Mouse (Mus musculus): Measurements from ENCODE around the gene Hmga2.

The Hmga2 gene

DNA sequence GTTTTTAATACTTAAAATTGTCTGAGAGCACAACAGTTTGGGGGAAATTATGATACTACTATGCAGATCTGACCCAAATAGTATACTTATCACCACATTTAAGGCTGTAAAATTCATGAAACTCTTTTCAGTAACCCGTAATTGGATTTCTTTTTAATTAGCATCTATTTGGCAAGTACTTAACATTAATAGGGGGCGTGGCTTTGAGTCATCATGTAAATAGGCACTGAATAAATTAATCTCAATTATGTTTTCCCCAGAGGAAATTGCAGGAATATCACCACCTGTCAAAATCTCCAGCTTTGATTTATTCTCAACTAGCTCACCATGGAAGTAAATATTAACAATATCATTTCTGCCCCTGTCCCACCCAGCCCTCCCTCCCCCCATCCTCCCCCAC lies 3.7 kb downstream of the Hmga2 start:
- DNase-seq: no peak

DNA sequence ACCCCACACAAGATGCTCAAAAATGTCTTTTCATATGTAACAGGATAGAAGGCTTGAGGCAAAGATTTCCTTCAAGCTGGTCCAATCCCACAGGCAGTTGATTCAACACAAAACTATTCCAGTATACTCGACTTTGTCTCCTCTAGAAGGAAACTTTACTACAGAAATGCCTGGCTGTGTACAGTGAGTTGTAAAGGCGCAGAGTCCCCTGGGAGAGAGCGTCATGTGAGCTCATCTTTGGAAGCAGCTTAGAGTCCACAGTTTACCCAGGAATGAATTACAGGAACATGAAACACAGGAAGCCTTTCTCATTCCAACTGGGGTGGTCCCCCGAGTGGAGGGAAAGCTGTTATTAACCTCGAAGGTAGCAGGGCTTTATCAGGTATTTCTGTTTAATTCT lies 11.1 kb downstream of the Hmga2 start:
- DNase-seq: no peak

DNA sequence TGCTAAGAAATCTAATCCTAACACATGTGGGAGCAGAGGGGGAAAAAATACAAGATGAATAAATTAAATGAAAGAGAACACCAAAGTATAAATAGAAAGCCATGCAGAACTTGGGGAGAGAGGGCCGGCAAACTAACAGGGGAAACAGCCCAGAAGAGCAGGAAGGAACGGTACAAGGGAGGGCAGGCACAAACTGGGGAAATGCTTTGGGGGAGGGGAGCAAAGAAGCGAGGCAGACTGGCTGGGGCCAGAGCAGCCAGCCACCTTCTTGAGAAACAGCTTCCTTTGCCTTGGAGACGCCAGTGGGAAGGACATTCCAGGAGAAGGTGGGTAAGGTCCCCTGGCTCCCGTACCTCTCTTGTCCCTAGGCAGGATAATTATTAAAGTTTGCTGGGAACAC lies 14.5 kb downstream of the Hmga2 start:
- DNase-seq: no peak

DNA sequence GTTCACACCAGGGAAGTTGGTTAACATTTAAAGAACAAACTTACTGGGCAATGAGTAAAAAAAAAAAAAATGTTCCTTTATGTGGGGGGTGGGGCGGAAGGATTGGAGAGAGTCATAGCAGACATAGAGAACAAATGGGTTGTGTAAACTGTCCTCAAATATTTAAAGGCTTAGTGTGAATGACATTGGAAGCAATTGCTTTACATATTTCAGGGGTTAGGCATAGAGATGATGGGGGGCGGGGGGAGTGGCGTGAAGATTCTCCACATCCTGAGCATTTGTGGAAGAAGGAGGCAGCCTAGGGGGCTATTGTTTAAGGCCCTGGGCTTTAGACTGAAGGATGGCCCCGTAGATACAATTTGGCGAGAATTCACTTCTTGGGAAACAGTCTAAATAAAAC lies 15.0 kb downstream of the Hmga2 start:
- DNase-seq: no peak

DNA sequence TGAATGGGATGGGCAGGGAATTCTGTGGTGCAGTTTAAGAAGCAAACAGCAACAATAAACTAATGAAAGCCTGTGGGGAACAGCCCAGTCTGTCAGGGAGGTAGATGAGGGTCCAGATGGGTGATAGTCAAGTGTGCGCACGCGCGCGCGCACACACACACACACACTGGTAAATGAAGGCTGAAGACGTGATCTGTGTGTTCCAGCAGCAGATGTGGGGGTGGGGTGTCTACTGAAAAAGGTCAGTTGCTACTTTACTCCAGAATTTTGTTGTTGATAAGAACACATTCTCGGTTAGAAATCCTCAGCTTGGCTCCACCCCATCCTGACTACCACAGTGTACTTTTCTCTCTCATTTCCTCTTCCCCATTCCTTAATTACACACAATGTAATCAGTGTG lies 17.4 kb downstream of the Hmga2 start:
- no peak for DNase-seq

DNA sequence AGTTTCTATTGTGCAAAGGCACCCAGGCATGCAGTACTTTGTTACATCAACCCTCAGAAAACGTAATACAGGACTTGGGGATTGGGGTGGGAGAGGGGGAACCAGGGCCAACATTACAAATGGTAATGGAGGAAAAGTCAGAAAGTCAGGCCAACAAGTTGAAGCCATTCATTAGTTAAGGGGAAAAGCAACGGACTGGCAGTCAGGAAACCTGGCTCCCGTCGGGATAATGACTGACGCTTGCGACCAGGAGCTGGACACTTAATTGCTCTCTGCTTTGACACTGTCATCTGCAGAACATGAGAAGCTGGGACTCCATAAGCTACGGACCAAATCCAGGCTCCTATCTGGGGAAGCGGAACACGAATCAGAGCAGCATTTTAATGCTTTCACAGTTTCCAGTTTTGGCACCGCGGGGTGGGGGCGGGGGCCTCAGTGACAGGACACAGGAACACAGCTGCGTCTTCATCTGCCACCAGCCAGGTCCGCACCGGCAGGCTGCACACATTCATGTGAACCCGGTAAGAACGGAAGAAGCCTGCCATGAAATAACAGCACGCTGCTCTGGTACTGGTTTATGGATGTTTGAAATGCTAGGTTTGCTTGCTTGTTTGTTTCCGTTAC lies 26.5 kb downstream of the Hmga2 start:
- no peak for DNase-seq

DNA sequence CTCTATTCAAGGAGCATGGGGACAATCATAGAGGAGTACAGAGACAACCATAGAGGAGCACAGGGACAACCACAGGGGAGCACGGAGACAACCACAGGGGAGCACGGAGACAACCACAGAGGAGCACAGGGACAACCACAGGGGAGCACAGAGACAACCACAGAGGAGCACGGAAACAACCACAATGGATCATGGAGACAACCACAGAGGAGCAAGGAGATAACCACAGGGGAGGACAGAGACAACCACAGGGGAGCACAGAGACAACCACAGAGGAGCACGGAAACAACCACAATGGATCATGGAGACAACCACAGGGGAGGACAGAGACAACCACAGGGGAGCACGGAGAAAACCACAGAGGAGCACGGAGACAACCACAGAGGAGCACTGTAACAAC lies 29.5 kb downstream of the Hmga2 start:
- DNase-seq: no peak

DNA sequence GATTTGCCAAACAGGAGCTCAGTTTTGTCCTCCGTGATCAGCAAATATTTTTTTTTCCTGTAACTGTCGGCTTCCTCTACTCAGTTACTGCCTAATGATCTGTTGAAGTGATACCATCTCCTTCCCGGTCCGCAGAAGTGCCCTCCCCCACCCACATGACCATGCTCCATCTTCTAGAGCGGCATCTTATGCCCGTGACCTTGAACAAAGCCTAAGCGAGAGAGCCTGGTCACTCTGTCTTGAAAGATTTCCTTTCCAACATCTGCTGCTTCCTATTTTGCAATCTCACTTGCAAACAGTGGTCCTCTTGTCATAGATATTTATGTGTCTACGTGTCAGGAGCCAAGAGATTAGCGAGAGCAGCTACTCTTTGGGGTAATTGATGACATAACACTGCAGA lies 30.1 kb downstream of the Hmga2 start:
- no peak for DNase-seq

DNA sequence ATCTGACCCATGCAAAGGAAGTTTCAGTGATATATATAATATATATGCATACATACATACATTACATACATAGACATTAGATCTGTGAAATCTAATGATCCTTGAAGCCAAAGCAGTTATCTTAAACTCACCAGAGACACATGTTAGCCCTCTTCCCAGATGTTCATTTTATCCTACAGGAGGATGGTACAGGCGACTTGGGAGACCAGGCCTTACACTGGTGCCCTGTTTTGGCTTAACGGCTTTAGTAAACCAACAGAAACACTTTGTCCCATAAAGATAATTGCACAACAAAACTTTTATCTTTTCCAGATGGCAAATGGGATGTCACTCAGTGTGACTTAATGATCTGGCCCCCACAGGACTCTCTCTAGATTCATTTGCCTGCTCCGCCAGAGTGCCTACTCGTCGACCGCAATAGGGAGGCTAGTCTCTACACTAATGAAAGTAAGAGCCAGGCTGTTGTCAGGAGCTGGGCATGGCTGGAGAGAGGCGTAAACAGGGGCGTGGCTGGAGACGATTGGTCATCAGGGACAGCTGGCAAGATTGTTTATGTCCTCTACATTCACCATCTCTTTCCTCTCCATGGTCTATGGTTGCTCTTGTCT lies 31.7 kb downstream of the Hmga2 start:
- no peak for DNase-seq

DNA sequence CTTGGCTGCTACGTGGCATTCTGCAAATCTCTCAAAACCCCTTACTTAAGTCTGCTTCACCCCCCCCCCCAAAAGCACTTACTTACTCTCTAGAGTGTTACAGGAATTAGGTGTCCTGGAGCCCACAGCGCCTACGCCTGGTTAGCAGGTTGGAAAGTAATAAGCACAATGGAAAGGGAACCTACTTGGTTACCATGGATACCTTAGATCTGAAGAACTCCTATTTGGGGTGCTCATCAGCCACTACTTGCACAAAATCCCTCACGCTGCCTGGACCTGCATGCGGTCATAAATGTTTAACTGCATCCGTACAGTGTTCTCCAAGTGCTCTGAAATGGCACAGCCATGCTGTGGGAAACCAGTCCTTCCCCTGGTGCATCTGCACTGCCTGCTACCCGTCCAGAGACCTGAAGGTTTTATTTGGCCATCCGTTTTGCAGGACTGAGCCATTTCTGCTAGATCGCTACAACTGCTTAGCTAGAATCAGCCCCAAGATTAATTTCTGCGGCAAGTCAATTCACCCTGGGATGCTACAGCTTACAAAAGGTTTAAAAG lies 32.4 kb downstream of the Hmga2 start:
- no peak for DNase-seq

DNA sequence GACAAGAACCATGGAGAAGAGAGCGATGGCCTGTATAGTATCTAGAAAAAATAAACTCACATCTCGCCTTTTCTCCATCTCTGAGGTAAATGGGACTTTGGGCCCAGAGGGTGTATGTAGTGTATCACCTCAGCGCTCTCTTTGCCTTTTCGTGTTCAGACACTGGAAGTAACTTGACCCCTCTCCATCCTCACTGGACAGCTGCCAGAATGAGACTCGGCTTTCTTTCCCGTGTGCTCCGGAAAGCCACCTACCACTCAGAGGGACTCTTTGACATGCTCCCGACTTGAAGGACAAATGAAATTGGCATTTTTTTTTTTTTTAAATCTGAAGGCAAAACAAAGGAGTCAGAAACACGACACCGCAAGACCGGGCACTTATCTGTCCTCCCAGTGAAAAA lies 35.0 kb downstream of the Hmga2 start:
- DNase-seq: no peak

DNA sequence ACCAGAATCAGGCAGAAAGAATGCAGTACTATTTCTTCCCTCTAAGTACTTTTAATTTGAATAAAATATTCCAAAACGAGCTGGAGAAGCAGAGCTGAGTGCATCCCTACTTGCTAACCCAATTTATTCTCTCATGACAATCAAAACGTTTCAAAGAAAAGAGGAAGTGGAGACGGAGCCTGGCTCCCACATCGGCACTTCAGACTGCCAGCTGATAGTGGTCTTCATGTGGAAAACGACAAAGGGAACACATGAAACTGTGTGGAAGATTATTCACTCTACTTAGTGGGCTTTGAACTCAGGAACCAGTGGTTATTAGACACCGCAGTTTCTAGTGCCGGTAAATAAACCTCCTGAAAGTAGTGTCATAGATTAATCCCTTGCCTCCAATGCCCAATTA lies 41.8 kb downstream of the Hmga2 start:
- no peak for DNase-seq

DNA sequence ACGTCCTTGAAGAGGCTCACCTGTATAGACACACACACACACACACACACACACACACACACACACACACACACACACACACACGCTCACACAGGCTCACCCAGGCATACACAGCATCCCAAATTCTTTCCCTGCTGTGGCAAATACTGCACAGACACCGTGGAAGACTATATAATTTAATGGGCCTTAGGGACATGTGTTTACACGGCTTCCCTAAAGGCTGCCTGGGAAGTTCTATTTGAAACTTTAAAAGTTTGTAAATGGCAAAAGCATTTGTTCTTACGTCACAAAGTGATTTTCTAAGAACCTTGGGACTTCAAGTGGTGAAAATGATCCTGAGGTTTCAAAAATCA lies 42.8 kb downstream of the Hmga2 start:
- no peak for DNase-seq

DNA sequence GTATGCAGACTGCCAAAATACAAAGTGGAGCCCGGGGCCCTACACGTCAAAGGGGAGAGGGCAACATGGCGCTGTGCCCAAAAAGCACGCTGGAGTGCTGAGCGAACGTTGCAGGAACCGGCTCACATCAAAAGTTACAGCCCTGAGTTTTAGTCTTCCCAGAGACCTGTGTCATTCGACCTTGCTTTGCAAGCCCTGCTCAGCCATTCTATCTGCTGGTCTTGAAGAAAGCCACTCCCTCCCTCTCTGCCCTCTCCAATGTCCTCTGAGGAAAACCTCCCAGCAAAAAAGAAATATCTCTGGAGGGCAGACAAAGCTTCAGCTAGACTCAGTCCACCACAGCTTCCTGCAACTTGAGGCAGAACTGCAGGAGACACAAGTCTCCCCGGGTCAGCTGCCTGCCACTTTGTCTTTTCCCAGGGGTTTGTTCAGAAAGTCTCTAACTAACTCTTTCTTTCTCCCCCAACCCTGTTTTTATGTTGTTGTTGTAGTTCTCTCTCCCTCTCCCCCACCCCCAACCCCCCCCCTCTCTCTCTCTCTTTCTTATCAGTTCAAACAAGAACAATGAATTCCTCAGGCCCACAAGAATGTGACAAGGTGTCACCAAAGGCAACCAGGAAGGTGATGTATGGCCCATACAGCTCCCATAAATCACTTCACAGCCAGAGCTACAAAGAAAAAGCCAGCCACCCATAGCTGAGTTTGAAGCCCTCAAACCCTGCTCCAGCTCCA lies 43.4 kb downstream of the Hmga2 start:
- no peak for DNase-seq

DNA sequence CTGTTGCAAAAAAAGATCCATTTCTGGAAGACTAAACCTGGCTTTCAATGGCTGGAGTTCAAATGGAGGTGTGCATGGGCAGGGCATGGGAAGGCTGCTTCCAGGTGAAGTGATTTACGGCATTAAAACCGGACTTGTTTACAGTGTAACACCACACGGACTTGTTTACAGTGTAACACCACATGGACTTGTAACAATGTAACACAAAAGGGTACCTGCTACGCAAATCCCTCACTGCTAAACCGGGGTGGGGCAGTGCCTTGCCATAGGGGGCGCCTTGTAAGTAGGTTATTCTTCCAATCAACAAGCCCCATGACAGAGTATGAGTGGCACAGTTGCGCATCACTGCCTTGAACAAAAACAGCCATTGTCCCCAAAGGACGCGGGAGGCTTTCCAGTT lies 44.2 kb downstream of the Hmga2 start:
- DNase-seq: no peak

DNA sequence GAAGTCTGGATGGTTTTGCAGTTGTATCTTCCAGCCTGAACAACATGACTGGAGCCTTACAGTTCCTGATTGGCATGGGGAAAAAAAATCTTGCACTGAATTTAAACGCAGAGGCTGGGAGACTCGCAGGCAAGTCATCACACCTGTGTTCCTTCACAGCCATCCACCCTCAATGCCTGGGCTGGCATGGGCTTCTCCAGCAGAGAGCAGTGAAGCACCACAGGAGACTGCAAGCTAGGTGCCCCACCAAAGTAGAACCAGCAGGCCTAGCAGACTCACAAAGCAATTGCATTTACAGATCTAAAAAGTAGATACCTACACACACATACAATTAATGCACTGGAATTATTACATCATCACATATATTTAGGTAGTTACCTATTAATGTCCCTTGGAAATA lies 44.8 kb downstream of the Hmga2 start:
- no peak for DNase-seq

DNA sequence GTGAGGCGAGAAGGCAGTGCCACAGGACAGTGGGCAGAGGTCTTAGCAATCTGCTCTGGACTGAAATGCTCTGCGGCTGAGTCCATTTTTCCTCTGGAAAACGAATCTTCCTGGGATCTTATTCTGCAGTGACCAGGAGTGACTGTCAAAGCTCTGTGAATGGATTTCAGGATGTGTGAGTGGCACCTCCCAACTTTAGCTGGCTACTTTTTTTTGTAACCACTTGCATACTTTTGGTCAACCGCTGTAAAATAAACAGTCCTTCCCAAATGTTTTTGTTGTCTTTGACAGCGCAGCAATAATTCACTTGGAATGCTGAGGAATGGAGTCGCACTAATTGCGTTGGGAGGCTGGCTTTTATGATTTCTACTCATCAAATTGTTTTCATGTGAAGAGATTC lies 45.8 kb downstream of the Hmga2 start:
- no peak for DNase-seq

DNA sequence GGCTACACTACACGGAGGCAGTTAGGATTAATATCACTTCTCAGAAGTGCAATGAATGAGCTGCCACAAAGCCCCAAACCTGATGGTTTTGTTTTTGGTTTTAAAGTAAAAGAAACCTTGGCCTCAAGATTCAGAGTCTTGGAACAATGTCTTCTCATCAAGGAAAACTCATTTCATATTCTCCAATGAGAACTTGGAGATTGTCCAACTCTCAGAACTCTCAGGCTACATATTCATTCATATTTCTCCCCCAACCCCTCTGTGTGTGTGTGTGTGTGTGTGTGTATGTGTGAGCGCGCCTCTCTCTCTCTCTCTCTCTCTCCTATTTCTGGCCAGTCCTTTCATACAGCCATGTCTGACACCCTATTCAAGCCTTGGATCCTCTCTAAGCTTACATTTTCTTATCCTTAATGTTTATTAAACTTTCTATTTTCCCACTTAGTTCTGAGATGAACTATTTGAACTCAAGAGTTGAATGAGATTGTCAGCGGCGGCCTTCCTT lies 46.5 kb downstream of the Hmga2 start:
- no peak for DNase-seq

DNA sequence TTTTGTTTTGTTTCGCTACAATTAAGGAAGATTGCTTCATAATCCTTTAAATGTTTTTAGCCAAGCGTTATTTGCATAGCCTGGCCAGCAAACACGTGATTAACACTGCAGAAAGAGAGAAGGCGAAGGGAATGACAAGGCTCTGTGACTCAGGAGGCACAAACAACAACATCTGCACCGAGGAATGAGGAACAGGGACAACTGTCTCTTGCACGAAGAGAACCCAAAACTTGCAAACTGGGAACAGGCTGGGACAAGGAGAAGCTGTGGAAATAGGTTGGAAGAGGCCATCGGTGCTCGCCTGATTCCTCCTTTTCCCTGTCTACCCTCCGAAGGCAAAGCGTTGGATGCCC lies 47.1 kb downstream of the Hmga2 start:
- no peak for DNase-seq

DNA sequence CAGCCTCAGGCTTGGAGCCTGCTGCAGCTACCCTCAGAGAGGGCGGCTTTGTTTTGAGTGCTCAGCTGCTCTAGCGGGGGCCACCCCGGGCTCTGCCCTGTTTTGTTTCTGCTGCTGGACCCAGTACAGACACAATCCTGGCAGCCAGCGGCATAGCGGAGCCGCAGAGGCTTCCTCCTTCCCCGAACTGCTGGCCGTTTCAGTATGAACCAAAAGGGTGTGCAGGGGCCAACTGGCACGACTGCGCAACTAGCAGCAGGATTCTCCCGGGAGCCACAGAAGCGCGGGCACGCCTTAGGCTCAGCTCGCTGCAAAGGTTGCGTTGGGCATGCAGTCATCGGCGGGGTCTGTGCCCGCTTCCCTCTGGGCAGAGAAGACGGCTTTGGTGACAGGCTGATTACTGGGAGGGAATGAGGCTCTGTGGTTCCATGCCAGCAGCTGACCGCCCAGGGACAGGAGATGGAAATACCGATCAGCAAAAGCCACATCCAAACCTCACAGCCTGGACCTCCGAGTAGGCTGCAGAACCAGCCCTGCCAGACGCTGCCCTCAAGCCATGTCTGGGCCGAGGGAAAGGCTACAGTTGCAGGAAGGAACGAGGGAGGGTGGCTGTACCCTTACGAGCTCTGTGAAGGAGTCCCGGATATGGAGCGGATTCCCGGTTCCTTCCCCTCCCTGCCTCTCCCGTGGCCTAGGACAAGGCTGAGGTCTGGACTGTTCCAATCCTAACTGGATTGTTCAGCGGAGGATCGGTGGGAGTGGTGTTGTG lies 47.7 kb downstream of the Hmga2 start:
- peak; percentile 52 for DNase-seq

DNA sequence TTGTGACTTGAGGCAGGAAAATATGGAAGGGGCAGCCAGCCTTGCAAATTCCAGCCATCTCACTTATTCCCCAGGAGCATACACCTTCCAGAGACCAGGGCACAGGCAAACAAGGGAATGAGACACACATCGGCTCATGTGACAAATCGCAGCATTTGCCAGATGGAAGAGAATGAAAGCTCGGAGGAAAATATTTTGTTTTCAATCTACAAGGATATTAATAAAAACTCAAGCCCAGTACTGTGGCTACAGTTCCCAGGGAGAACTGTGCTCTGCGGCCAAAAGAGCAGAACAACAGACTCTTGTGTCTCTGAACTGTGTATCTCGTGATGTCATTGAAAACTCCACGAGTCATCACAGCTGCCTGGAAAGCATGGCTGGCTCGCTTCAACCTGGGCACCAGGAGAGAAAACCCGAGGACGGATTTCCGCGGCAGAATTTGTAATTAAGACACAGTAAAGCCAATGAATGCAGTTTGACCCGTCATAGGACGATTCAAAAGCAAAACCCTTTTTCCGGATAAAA lies 50.1 kb downstream of the Hmga2 start:
- no peak for DNase-seq

DNA sequence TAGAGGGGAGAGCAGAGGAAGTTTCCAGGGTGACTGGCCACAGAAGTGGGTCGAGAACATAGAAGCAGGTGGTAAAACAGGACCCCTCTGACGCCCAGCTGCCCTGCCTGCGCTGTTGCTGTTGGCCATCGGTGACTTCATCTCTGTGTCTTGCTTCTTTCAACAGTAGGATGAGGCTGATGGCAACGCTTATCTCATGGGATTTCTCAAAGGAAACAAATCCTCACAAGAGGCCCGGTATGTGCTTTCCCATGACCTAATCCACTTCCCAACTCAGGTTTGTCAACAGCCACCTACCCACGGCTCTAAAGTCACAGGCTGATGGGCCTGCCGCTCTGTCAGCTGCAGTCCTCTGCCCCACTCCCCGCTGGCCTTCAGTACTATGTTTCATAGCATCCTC lies 52.3 kb downstream of the Hmga2 start:
- no peak for DNase-seq

DNA sequence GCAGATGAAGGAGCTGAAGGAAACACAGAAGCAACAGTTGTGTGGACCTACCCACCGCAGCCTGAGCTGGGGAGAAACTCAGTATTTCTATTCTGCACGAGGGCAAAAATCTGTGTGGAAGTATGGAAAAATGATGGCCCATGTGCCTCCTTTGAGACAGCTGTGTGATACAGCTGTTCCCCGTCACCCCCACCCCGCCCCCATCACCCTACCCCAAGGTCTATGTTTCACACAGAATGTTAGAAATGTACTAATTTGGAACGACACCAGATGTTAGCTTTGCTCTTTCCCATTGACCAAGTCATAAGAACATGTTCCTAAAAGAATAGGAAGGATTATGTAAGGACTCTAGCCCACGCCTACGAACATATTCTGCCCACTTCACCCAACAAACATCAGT lies 53.0 kb downstream of the Hmga2 start:
- DNase-seq: no peak
